Comparison of ENCODE assay signal across 8 mouse cellular contexts in genomic region chr3:45380811-45381761, GRCm38 (mm10). TPM values are rescaled to one million over a fixed set of nuclear protein-coding genes. Genes with fewer than 3 reads are reported as not detected.
DNase-seq lines count a peak whose midpoint lies in the region; ATAC-seq and TF ChIP-seq lines count a peak whose summit lies in the region.

No protein-coding gene starts in this region.

- TF ChIP-seq EP300 in liver, embryonic 14.5 days (IDR thresholded peaks at IDR 0.05; ENCODE audit: low read depth): no peak

- under 1% methylated on average over 72 of the region's 82 CpGs for WGBS in hindbrain, embryonic 16.5 days
- WGBS in liver, embryonic 14.5 days (ENCODE audit: insufficient replicate concordance): 3% methylated on average over 82 of the region's 82 CpGs

- H3K9me3 ChIP-seq in hindbrain, embryonic 16.5 days (ENCODE audit: control insufficient read depth, low read length): no peaks in the 10 kb centered on the region
- H3K9me3 ChIP-seq in liver, embryonic 14.5 days (ENCODE audit: control insufficient read depth, low read length): no peaks in the 10 kb centered on the region

- peak overlapping the region; percentile 76 for H3K4me3 ChIP-seq in gastrocnemius, adult 2 months
- H3K4me3 ChIP-seq in hindbrain, embryonic 16.5 days (ENCODE audit: low read length): peak overlapping the region; percentile 73
- H3K4me3 ChIP-seq in liver, embryonic 14.5 days (ENCODE audit: insufficient read depth in 1 of 2, low read depth in 2 of 2, low read length in 2 of 2): peak overlapping the region in 1 of 2 experiments; percentile 8; a peak in 1 of 4 replicates

- no peaks in the 10 kb centered on the region for H3K36me3 ChIP-seq in hindbrain, embryonic 16.5 days (ENCODE audit: control insufficient read depth, insufficient read depth, low read length)
- no peaks in the 10 kb centered on the region for H3K36me3 ChIP-seq in liver, embryonic 14.5 days (replicated peaks; ENCODE audit: control insufficient read depth, insufficient read depth, low read depth)

- DNase-seq in gastrocnemius, adult 2 months: peak; percentile 16
- no peak for DNase-seq in gastrocnemius, postnatal 25 days
- peak; percentile 9 for DNase-seq in 3134 (ENCODE audit: extremely low read depth, insufficient read length, low spot score)
- DNase-seq in embryo, embryonic 10.5 days (ENCODE audit: low spot score): peak; percentile 57
- DNase-seq in liver, embryonic 14.5 days (ENCODE audit: low read depth in 3 of 3, low spot score in 3 of 3): no peak
- peak; percentile 61 to 63 for DNase-seq in right cerebral cortex, postnatal 10 days (ENCODE audit: low spot score in 2 of 2)
- DNase-seq in natural killer cell, adult 2 months (ENCODE audit: low spot score in 2 of 2): no peak

- no peak for ATAC-seq in hindbrain, embryonic 16.5 days
- no peak for ATAC-seq in liver, embryonic 14.5 days (ENCODE audit: insufficient read depth)

- H3K27me3 ChIP-seq in hindbrain, embryonic 16.5 days (replicated peaks; ENCODE audit: control insufficient read depth, insufficient read depth, low read length): no peaks in the 10 kb centered on the region
- peaks cover 57% of the 10 kb centered on the region for H3K27me3 ChIP-seq in liver, embryonic 14.5 days (ENCODE audit: control insufficient read depth, insufficient read depth, low read length)

- H3K4me2 ChIP-seq in hindbrain, embryonic 16.5 days (ENCODE audit: low read length): peak overlapping the region; percentile 65
- H3K4me2 ChIP-seq in liver, embryonic 14.5 days (ENCODE audit: low read depth): peak overlapping the region; percentile 11; the same call in 1 of the 2 replicates

- TF ChIP-seq CTCF in gastrocnemius, adult 2 months (IDR thresholded peaks at IDR 0.05): no peak
- TF ChIP-seq CTCF in liver, embryonic 14.5 days (IDR thresholded peaks at IDR 0.05; ENCODE audit: low read depth): no peak

- H3K4me1 ChIP-seq in hindbrain, embryonic 16.5 days (ENCODE audit: control insufficient read depth, insufficient read depth, low read depth, low read length): peaks cover 7% of the 10 kb centered on the region
- H3K4me1 ChIP-seq in liver, embryonic 14.5 days (replicated peaks; ENCODE audit: control insufficient read depth in 2 of 2, insufficient read depth in 2 of 2, low read length in 1 of 2): no peaks in the 10 kb centered on the region

- H3K9ac ChIP-seq in hindbrain, embryonic 16.5 days (ENCODE audit: low read depth, low read length): peak overlapping the region; percentile 68
- no peak overlapping the region for H3K9ac ChIP-seq in liver, embryonic 14.5 days (replicated peaks)

- no peak overlapping the region for H3K27ac ChIP-seq in gastrocnemius, adult 2 months
- H3K27ac ChIP-seq in hindbrain, embryonic 16.5 days (ENCODE audit: low read depth, low read length): peak overlapping the region; percentile 76
- no peak overlapping the region for H3K27ac ChIP-seq in liver, embryonic 14.5 days

- intact Hi-C loops in gastrocnemius, adult 2 months (cut with DNase I): no loop called here

RNA-seq across cellular contexts. Expression of gene Pcdh10, which starts 2.9 kb away (rescaled TPM):
- under 1 TPM; 0.05 to 0.06 TPM for total RNA-seq in gastrocnemius, adult 2 months (2021)
- total RNA-seq in gastrocnemius, postnatal 25 days (2021): under 1 TPM; 0.23 to 0.27 TPM
- polyA plus RNA-seq in hindbrain, embryonic 16.5 days (2015; fragmentation: Nextera tagmentation; extraction: Ambion mirVana): 18.9 and 19.0 TPM in 2 replicates
- 0.03 and 0.06 TPM in 2 replicates for polyA plus RNA-seq in liver, embryonic 14.5 days (2012; rRNA removed)
- polyA plus RNA-seq in liver, embryonic 14.5 days (2014; fragmentation: Nextera tagmentation; extraction: Ambion mirVana): 0.04 TPM in 1 of 2 replicates, not detected in the other

Comparison
In these comparisons a context has a peak if more than half of its experiments do, and no peak if none do; other contexts are left out.
1. DNase-seq: peak in gastrocnemius, adult 2 months (single experiment), 3134 (single experiment), embryo, embryonic 10.5 days (single experiment) and right cerebral cortex, postnatal 10 days (2 of 2); none in gastrocnemius, postnatal 25 days (single experiment), liver, embryonic 14.5 days (0 of 3) and natural killer cell, adult 2 months (0 of 2).